Mouse (Mus musculus) megakaryocyte, embryonic 14.5 days (primary cell): ENCODE measurements around the gene Fbxo48. TPM values are rescaled to one million over a fixed set of nuclear protein-coding genes. Genes with fewer than 3 reads are reported as not detected.

Source experiments
- H3K27me3 ChIP-seq: replicated peaks from 2 replicates; pipeline ENCODE3; 2012; ENCODE audit warnings: inconsistent platforms
- H3K36me3 ChIP-seq: replicated peaks from 2 replicates; pipeline ENCODE3; 2012; ENCODE audit warnings: low read length, inconsistent platforms, mixed read lengths
- H3K4me1 ChIP-seq: 2 replicates; pipeline ENCODE4 v1.6.1; 2012; ENCODE audit warnings: inconsistent platforms
- H3K4me3 ChIP-seq: replicated peaks from 2 replicates; pipeline ENCODE3; 2012; ENCODE audit warnings: moderate library complexity, mild to moderate bottlenecking, inconsistent platforms
- H3K9me3 ChIP-seq: 2 replicates; pipeline ENCODE4 v1.6.1; 2012; ENCODE audit warnings: inconsistent platforms
- FLI1 ChIP-seq: IDR thresholded peaks from 2 replicates; pipeline ENCODE4 v1.6.1; 2012; ENCODE audit warnings: low read length, inconsistent platforms, mixed read lengths
- GATA1 ChIP-seq: IDR thresholded peaks from 3 replicates; pipeline ENCODE4 v1.6.1; 2012; ENCODE audit warnings: mixed read lengths, low read length, inconsistent platforms, borderline replicate concordance
- polyA plus RNA-seq: library from polyadenylated mRNA; stranded (reverse); fragments of >175 nt; gene quantifications from 2 replicates; pipeline ENCODE4 v1.2.3, GENCODE M21; 2012; ENCODE audit warnings: low replicate concordance; ENCODE audit not compliant: insufficient read depth

The Fbxo48 gene
- polyA plus RNA-seq, 1 experiment, result not detected

GRCm38 (mm10) chr11:16992880-16993279 is 41.7 kb downstream of the Fbxo48 start:
- peak overlapping the region; percentile 34 for H3K4me3 ChIP-seq
- no peaks in the 10 kb centered on the region for H3K9me3 ChIP-seq
- H3K36me3 ChIP-seq, result peaks cover 99% of the 10 kb centered on the region
- no peak for TF ChIP-seq FLI1
- TF ChIP-seq GATA1, result no peak
- peaks cover 99% of the 10 kb centered on the region for H3K4me1 ChIP-seq
- H3K27me3 ChIP-seq, result no peaks in the 10 kb centered on the region

DNA sequence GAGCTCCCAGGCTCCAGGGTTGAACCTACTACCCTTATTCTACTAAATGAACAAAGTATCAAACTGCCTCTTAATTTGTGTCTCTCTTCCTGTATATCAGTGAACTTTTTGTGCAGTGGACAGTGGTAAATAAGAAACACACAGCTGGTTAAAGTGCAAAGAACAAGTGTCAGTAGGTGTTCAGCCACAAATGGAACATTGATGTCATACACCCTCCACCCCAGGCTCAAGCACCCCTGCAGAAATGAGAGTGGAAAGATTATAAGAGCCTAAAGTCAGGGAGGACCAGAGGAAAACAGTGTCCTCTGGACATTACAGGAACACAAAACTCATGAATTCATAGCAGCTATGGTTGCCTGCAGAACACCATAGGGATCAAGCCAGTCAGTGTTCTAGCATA is 45.6 kb downstream of the Fbxo48 start:
- Histone ChIP-seq H3K9me3 (no peaks in the 10 kb centered on the region), H3K36me3 (peaks cover 95% of the 10 kb centered on the region), H3K4me3 (peak overlapping the region; percentile 74), H3K4me1 (peaks cover 93% of the 10 kb centered on the region), H3K27me3 (no peaks in the 10 kb centered on the region)
- no peak for TF ChIP-seq FLI1
- TF ChIP-seq GATA1, result no peak

GRCm38 (mm10) chr11:16997465-16997864 is 46.3 kb downstream of the Fbxo48 start:
- Histone ChIP-seq H3K9me3 (no peaks in the 10 kb centered on the region), H3K27me3 (no peaks in the 10 kb centered on the region), H3K4me3 (no peak overlapping the region), H3K36me3 (peaks cover 92% of the 10 kb centered on the region), H3K4me1 (peaks cover 93% of the 10 kb centered on the region)
- TF ChIP-seq FLI1, result no peak
- TF ChIP-seq GATA1, result peak; percentile 57; the same call in 1 of the 3 replicates

DNA sequence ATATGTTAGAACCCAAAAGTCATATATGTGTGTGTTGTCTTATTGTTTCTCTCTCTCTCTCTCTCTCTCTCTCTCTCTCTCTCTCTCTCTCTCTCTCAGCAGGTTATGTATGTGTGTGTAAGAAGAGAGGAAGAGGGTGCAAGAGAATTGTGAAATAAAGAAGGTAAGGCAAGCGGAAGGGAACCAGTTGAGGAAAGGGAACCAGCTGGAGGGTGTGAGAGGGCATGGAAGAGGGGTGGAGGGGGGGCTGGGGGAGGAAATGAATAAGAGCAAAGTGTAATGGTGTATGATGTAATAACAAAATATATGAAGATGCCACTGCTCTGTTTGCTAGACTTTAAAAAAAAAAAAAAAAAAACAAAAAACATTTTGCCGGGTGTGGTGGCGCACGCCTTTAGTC is 48.2 kb downstream of the Fbxo48 start:
- no peak for TF ChIP-seq FLI1
- no peak for TF ChIP-seq GATA1
- H3K36me3 ChIP-seq, result peaks cover 92% of the 10 kb centered on the region

GRCm38 (mm10) chr11:16999933-17000332 is 48.8 kb downstream of the Fbxo48 start:
- Histone ChIP-seq H3K27me3 (no peaks in the 10 kb centered on the region), H3K4me3 (peak overlapping the region; percentile 70), H3K9me3 (no peaks in the 10 kb centered on the region), H3K36me3 (peaks cover 92% of the 10 kb centered on the region), H3K4me1 (peaks cover 92% of the 10 kb centered on the region)
- TF ChIP-seq FLI1 (no peak), GATA1 (no peak)

More for the DNA sequence above, 48.2 kb downstream of the Fbxo48 start:
- H3K4me1 ChIP-seq, result peaks cover 93% of the 10 kb centered on the region
- no peaks in the 10 kb centered on the region for H3K27me3 ChIP-seq
- no peaks in the 10 kb centered on the region for H3K9me3 ChIP-seq
- H3K4me3 ChIP-seq, result peak overlapping the region; percentile 76

DNA sequence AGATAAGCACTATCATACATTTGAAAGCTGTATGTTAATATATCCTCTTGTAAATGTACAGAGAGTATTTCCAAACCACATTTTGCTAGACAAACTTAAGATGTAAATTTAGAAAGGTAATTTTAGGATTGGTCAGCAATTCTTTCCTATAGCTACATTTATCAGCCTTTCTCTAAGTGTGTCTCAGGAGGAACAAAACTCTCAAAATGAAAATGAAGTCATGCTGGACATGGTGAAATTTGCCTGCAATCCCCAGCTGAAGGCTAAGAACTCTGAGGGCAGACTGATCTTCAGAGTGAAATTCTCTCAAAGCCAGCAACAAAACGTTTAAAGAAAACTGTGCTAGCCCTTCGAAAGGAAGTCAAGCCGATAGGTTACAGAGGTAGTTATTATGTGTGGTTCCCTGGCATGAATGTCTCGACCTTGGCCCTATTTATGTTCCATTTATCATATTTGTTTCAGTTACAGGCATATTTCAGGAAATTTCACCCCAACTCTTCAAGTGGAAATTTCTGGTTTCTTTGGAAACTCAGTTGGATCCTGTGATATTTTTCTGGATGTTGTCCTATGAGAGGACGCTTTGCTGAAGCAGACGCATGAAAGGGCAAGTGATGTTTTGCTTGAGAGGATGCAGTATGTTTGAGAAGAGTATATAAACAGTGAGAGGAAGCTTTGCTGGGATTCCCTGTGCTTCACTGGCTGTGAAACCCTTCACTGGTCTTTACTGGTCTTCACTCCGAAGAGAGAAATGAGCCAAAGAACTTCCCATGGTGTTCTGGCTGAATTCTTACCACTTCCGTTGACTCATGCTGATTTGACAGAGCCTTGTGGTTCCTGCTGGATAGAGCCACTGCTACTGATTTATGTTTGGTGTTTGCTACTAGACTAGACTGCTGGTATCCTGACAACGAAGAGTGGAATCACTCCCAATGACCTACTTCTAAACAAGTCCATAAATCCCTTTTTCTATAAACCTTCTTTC is 49.5 kb downstream of the Fbxo48 start:
- no peaks in the 10 kb centered on the region for H3K9me3 ChIP-seq
- peaks cover 88% of the 10 kb centered on the region for H3K4me1 ChIP-seq
- H3K27me3 ChIP-seq, result no peaks in the 10 kb centered on the region
- TF ChIP-seq FLI1, result peak; percentile 56; the same call in 1 of the 2 replicates
- TF ChIP-seq GATA1, result no peak
- H3K4me3 ChIP-seq, result peak overlapping the region; percentile 81
- H3K36me3 ChIP-seq, result peaks cover 89% of the 10 kb centered on the region

- Histone ChIP-seq H3K36me3 (peaks cover 81% of the 10 kb centered on the region), H3K27me3 (no peaks in the 10 kb centered on the region), H3K4me3 (peak overlapping the region; percentile 91), H3K4me1 (peaks cover 66% of the 10 kb centered on the region), H3K9me3 (no peaks in the 10 kb centered on the region)
- TF ChIP-seq GATA1 (no peak), FLI1 (no peak)
Observed at GRCm38 (mm10) chr11:17002739-17003373, 51.7 kb downstream of the Fbxo48 start.

DNA sequence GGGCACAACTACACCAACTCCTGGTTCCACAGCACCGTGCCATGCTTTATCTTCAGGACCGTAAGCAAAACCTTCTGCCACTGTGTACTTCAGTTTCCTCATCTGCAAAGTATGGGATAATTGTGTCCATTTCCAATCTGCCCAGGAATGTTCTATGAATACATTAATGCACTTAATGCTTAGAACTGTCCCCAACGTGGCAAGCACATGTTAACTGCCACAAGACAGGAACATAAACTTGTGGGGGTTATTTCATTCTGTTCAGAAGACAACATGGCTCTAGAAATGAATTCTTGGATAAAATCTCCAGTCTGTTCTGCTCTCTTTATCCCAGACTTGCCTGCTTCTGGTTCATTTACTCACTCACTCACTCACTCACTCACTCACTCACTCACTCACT is 52.6 kb downstream of the Fbxo48 start:
- H3K4me3 ChIP-seq, result peak overlapping the region; percentile 91
- peaks cover 62% of the 10 kb centered on the region for H3K4me1 ChIP-seq
- no peak for TF ChIP-seq FLI1
- TF ChIP-seq GATA1, result no peak
- H3K36me3 ChIP-seq, result peaks cover 74% of the 10 kb centered on the region
- H3K9me3 ChIP-seq, result no peaks in the 10 kb centered on the region
- H3K27me3 ChIP-seq, result no peaks in the 10 kb centered on the region

Other genes starting within 250 kb of the Fbxo48 start
- gene Egfr, start 199.2 kb upstream of the Fbxo48 start, polyA plus RNA-seq, result 0.15 TPM in 1 of 2 replicates, not detected in the other
- 0.21 TPM in 1 of 2 replicates, not detected in the other for gene Cnrip1, start 100.2 kb downstream of the Fbxo48 start, polyA plus RNA-seq
- gene Plek, start 101.0 kb downstream of the Fbxo48 start, polyA plus RNA-seq, result 5.5 and 36.0 TPM in 2 replicates
- 18.6 and 92.9 TPM in 2 replicates for gene Ppp3r1, start 207.9 kb downstream of the Fbxo48 start, polyA plus RNA-seq
- 2.0 TPM in 1 of 2 replicates, not detected in the other for gene Wdr92, start 230.7 kb downstream of the Fbxo48 start, polyA plus RNA-seq